Mouse (Mus musculus): ENCODE measurements around the gene Tkfc. TPM values are rescaled to one million over a fixed set of nuclear protein-coding genes. Genes with fewer than 3 reads are reported as not detected.

The Tkfc gene
- polyA plus RNA-seq, 1 experiment, result 16.4 TPM

DNA sequence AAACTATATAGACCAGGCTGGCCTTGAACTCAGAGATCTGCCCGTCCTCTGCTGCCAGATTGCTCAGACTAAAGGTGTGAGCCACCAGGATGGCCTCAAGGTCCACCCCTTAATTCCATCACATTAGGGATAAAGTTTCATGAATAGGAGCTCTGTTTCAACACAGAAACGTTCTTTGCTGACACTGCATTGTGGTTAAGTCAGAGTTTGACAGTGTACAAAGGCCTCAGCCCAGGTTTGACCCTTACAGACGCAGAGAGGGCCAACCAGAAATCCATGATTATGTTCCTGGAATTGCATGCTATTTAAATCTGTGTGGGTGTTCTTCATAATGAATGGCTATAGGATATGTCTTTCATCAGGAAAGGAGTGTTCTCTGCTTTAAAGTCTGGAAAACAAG lies 15.2 kb downstream of the Tkfc start:
- no peak for TF ChIP-seq CTCF (IDR thresholded peaks at IDR 0.05; ENCODE audit: extremely low read depth, insufficient read depth, low read length)
- Histone ChIP-seq H3K27ac (ENCODE audit: insufficient read depth, low read length) (no peak overlapping the region), H3K4me1 (ENCODE audit: control insufficient read depth, insufficient read depth, low read length) (no peaks in the 10 kb centered on the region), H3K4me3 (ENCODE audit: insufficient read depth, low read length) (no peak overlapping the region)

GRCm38 (mm10) chr19:10589127-10589857 lies 16.2 kb downstream of the Tkfc start:
- Histone ChIP-seq H3K4me3 (ENCODE audit: insufficient read depth, low read length) (no peak overlapping the region), H3K4me1 (ENCODE audit: control insufficient read depth, insufficient read depth, low read length) (no peaks in the 10 kb centered on the region), H3K27ac (ENCODE audit: insufficient read depth, low read length) (no peak overlapping the region)
- TF ChIP-seq POLR2A (IDR thresholded peaks at IDR 0.05; ENCODE audit: extremely low read depth, insufficient read depth, low read length) (no peak), CTCF (IDR thresholded peaks at IDR 0.05; ENCODE audit: extremely low read depth, insufficient read depth, low read length) (no peak)

DNA sequence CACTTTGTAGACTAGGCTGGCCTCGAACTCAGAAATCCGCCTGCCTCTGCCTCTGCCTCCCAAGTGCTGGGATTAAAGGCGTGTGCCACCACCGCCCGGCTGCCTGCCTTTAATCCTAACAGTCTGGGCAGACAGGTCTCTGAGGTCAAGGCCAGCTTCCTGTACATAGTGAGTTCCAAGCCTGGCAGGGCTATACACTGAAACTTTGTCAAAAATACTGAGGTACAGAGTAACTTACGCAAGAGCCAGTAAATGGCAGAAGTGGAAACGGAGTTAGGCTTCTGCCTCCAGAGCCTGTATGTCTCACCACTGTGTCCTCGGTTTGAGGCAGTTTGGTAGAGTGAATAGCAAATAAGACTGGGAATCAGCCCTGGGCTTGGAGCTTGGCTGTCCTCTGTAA lies 18.2 kb downstream of the Tkfc start:
- Histone ChIP-seq H3K4me3 (ENCODE audit: insufficient read depth, low read length) (no peak overlapping the region), H3K27ac (ENCODE audit: insufficient read depth, low read length) (no peak overlapping the region), H3K4me1 (ENCODE audit: control insufficient read depth, insufficient read depth, low read length) (no peaks in the 10 kb centered on the region)
- TF ChIP-seq CTCF (IDR thresholded peaks at IDR 0.05; ENCODE audit: extremely low read depth, insufficient read depth, low read length) (no peak), POLR2A (IDR thresholded peaks at IDR 0.05; ENCODE audit: extremely low read depth, insufficient read depth, low read length) (no peak)

DNA sequence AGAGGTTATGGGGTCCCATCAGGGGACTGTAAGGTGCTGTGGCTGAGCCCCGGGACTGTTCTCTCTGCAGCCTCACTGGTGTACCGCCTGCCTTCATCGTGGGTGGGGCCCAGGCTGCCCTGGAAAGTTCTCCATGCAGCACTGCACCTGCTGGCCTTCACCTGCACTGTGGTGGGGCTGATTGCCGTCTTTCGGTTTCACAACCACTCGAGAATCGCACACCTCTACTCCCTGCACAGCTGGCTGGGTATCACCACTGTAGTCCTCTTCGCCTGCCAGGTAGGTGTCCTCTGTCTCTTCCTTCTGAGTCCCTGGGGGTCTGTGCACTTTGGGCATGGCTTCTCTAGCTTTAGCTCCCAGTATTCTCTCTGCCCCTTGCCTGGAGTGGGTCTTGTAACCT lies 20.3 kb downstream of the Tkfc start:
- Histone ChIP-seq H3K4me3 (ENCODE audit: insufficient read depth, low read length) (no peak overlapping the region), H3K4me1 (ENCODE audit: control insufficient read depth, insufficient read depth, low read length) (no peaks in the 10 kb centered on the region), H3K27ac (ENCODE audit: insufficient read depth, low read length) (no peak overlapping the region)
- TF ChIP-seq POLR2A (IDR thresholded peaks at IDR 0.05; ENCODE audit: extremely low read depth, insufficient read depth, low read length), result no peak
- no peak for TF ChIP-seq CTCF (IDR thresholded peaks at IDR 0.05; ENCODE audit: extremely low read depth, insufficient read depth, low read length)

GRCm38 (mm10) chr19:10583550-10584146 lies 21.8 kb downstream of the Tkfc start:
- H3K27ac ChIP-seq (ENCODE audit: insufficient read depth, low read length), result no peak overlapping the region
- no peaks in the 10 kb centered on the region for H3K4me1 ChIP-seq (ENCODE audit: control insufficient read depth, insufficient read depth, low read length)
- no peak overlapping the region for H3K4me3 ChIP-seq (ENCODE audit: insufficient read depth, low read length)
- TF ChIP-seq POLR2A (IDR thresholded peaks at IDR 0.05; ENCODE audit: extremely low read depth, insufficient read depth, low read length) (no peak), CTCF (IDR thresholded peaks at IDR 0.05; ENCODE audit: extremely low read depth, insufficient read depth, low read length) (no peak)

GRCm38 (mm10) chr19:10581984-10582383 lies 23.5 kb downstream of the Tkfc start:
- no peak overlapping the region for H3K4me3 ChIP-seq (ENCODE audit: insufficient read depth, low read length)
- TF ChIP-seq POLR2A (IDR thresholded peaks at IDR 0.05; ENCODE audit: extremely low read depth, insufficient read depth, low read length), result no peak
- TF ChIP-seq CTCF (IDR thresholded peaks at IDR 0.05; ENCODE audit: extremely low read depth, insufficient read depth, low read length), result no peak
- H3K4me1 ChIP-seq (ENCODE audit: control insufficient read depth, insufficient read depth, low read length), result 0 out of 2 replicates have a peak, but pooled peaks cover 1% of the 10 kb centered on the region
- H3K27ac ChIP-seq (ENCODE audit: insufficient read depth, low read length), result no peak overlapping the region

GRCm38 (mm10) chr19:10580761-10581160 lies 24.7 kb downstream of the Tkfc start:
- Histone ChIP-seq H3K27ac (ENCODE audit: insufficient read depth, low read length) (no peak overlapping the region), H3K4me1 (ENCODE audit: control insufficient read depth, insufficient read depth, low read length) (0 out of 2 replicates have a peak, but pooled peaks cover 1% of the 10 kb centered on the region), H3K4me3 (ENCODE audit: insufficient read depth, low read length) (no peak overlapping the region)
- TF ChIP-seq POLR2A (IDR thresholded peaks at IDR 0.05; ENCODE audit: extremely low read depth, insufficient read depth, low read length) (no peak), CTCF (IDR thresholded peaks at IDR 0.05; ENCODE audit: extremely low read depth, insufficient read depth, low read length) (no peak)

DNA sequence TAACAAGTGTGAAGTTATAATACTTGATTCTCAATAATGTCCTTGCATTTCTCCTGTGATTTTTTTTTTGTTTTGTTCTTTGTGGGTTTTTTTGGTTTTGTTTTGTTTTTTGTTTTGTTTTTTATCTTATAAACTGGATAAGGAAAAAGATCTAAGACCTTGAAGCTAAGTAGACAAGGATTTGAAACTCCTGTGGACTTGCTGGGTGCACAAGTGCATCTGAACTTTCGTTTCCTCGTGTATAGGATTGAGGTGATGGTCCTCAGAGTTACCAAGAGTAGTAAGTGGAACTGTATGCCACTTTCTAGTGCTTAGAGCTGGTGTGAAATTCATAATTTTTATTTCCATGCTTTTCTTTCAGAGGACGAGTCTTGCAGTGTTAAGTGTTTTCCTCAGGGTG lies 25.4 kb downstream of the Tkfc start:
- no peak overlapping the region for H3K27ac ChIP-seq (ENCODE audit: insufficient read depth, low read length)
- H3K4me3 ChIP-seq (ENCODE audit: insufficient read depth, low read length), result no peak overlapping the region
- H3K4me1 ChIP-seq (ENCODE audit: control insufficient read depth, insufficient read depth, low read length), result 0 out of 2 replicates have a peak, but pooled peaks cover 1% of the 10 kb centered on the region
- TF ChIP-seq CTCF (IDR thresholded peaks at IDR 0.05; ENCODE audit: extremely low read depth, insufficient read depth, low read length), result no peak
- TF ChIP-seq POLR2A (IDR thresholded peaks at IDR 0.05; ENCODE audit: extremely low read depth, insufficient read depth, low read length), result no peak

DNA sequence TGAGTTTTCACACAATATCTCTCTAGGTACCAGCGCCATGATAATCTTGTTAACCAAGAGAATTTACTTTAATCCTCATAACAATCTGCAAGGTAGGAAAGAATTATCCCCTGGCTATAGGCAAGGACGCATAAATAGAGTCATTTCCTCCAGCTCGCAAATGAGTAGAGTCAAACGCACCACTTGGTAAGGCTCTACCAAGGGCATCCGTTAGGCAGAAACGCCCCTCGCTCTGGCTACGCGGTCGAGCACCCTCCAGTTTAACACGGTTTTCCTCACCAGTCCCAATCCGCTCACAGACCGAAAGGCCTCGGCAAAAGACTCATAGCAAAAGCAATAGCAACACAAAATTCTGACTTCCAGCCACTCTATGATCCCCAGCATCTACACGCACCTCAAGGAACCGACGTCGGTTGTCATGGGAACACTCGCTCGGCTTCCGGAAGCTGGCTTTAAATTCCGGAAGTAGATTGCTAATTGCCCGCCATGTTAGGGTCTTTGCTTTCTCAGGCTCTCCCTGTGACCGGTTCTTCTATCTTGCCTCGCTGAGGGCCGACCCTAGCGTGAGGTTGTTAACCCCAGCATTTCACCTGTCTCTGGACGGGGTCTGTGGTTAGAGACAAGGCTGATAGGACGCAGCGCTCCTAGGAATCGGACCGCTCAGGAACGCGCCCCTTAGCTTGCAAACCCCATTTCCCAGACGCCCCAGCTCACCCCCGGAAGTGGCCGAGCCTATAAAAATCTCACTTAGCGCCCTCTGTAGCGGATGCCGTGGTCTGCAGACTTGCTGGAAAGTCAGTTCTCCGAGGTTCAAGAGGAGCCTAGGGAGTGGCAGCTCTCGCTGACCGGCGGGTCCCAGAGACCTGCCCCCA lies 28.5 kb downstream of the Tkfc start, which contains the start of the genes Cyb561a3 and Tmem138:
Cyb561a3 (plus strand) TSS at position 483 of the 872 bp plus-strand sequence.
Tmem138 (minus strand) TSS at position 673 of the 872 bp plus-strand sequence.
- Histone ChIP-seq H3K4me3 (ENCODE audit: insufficient read depth, low read length) (peak within 1 kb of the TSS; percentile 54), H3K27ac (ENCODE audit: insufficient read depth, low read length) (peak within 1 kb of the TSS; percentile 75), H3K4me1 (ENCODE audit: control insufficient read depth, insufficient read depth, low read length) (0 out of 2 replicates have a peak, but pooled peaks cover 1% of the 10 kb centered on the region)
- TF ChIP-seq CTCF (IDR thresholded peaks at IDR 0.05; ENCODE audit: extremely low read depth, insufficient read depth, low read length), result no peak
- TF ChIP-seq POLR2A (IDR thresholded peaks at IDR 0.05; ENCODE audit: extremely low read depth, insufficient read depth, low read length), result peak; percentile 86
